In the genomic region with DNA sequence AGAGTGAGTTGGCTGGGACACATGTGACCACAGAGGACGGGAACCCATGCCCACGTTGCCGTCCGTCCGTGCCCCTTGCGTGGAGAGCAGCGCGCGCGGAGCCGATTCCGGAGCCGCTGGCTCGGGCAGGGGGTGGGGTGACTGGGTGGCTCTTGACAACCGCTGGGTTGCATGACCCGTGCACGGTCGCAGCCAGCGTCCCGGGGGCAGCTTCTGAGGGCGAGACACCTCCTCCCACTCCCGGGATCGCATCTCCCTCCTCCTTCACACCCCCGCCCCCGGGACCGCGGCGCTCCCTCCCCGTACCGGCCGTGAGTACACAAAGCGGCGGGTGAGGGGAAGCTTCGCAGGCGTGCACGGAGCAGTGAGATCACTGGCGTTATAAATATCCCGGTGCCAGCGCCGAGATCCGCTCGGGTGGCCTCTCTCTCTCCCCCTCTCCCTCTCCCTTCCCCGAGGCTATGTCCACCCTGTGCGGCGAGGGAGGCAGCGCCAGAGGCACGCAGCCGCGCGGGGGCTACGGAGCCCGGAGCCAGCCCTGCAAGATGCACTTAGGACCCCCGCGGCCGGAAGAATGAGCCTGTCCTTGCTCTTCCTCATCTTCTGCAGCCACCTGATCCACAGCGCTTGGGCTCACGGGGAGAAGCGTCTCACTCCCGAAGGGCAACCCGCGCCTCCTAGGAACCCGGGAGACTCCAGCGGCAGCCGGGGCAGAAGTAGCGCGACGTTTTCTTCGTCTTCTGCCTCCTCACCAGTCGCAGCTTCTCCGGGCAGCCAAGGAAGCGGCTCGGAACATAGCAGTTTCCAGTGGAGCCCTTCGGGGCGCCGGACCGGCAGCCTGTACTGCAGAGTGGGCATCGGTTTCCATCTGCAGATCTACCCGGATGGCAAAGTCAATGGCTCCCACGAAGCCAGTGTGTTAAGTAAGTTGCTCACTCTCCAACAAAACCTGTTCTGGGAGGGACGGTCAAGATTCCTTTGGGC, we compare ENCODE assay signal across 7 mouse cellular contexts. TPM values are rescaled to one million over a fixed set of nuclear protein-coding genes. Genes with fewer than 3 reads are reported as not detected.
DNase-seq lines count a peak whose midpoint lies in the region; ATAC-seq and TF ChIP-seq lines count a peak whose summit lies in the region.

A gene (plus strand): TSS at position 347 of the 984 bp plus-strand sequence.

- peak; percentile 59 for DNase-seq in Muller cell, postnatal 12 days (ENCODE audit: inconsistent ontology term)
- DNase-seq in left cerebral cortex, postnatal 25 days (ENCODE audit: low spot score in 2 of 2) = peak; percentile 45 to 54
- DNase-seq in testis, postnatal 14 days (ENCODE audit: low spot score) = peak; percentile 5

- no peaks in the 10 kb centered on the region for H3K4me1 ChIP-seq in bone marrow macrophage, adult 2 months (ENCODE audit: control insufficient read depth, insufficient read depth, low read length)
- no peaks in the 10 kb centered on the region for H3K4me1 ChIP-seq in embryonic fibroblast, embryonic 13.5 days (ENCODE audit: control insufficient read depth, insufficient read depth, low read length)
- peaks cover 18% of the 10 kb centered on the region for H3K4me1 ChIP-seq in midbrain, embryonic 15.5 days

- no peak within 1 kb of the TSS for H3K27ac ChIP-seq in bone marrow macrophage, adult 2 months (ENCODE audit: insufficient read depth, low read depth, low read length)
- H3K27ac ChIP-seq in embryonic fibroblast, embryonic 13.5 days (ENCODE audit: insufficient read depth, low read length) = no peak within 1 kb of the TSS
- H3K27ac ChIP-seq in midbrain, embryonic 15.5 days = peak within 1 kb of the TSS; percentile 55; the same call in 1 of the 2 replicates

- ATAC-seq in hematopoietic stem cell, adult 5-6 weeks (replicated peaks in 1 of 2; ENCODE audit: insufficient read depth in 1 of 2, low FRiP score in 2 of 2, low TSS enrichment in 1 of 2, low read depth in 1 of 2, poor library complexity in 2 of 2, severe bottlenecking in 2 of 2) = peak; percentile 39 to 40; a peak in 3 of 4 replicates
- peak; percentile 82 for ATAC-seq in midbrain, embryonic 15.5 days (replicated peaks)

- intact Hi-C loops in left cerebral cortex, postnatal 25 days (cut with DNase I) = loop anchor here (1.0 to 2.0 kb wide), 2 partner anchors 8 to 65 kb away; no protein-coding TSS in a partner anchor

- H3K27me3 ChIP-seq in midbrain, embryonic 15.5 days (replicated peaks) = peaks cover 40% of the 10 kb centered on the region

- under 1% methylated on average over 80 of the region's 80 CpGs for WGBS in midbrain, embryonic 15.5 days

- no peak for TF ChIP-seq POLR2A in bone marrow macrophage, adult 2 months (IDR thresholded peaks at IDR 0.05; ENCODE audit: borderline replicate concordance, low read depth, low read length)
- TF ChIP-seq POLR2A in embryonic fibroblast, embryonic 13.5 days (IDR thresholded peaks at IDR 0.05; ENCODE audit: low read depth, low read length) = no peak

- H3K9ac ChIP-seq in midbrain, embryonic 15.5 days = peak within 1 kb of the TSS; percentile 67

- H3K9me3 ChIP-seq in midbrain, embryonic 15.5 days = no peaks in the 10 kb centered on the region

- H3K4me3 ChIP-seq in bone marrow macrophage, adult 2 months (ENCODE audit: insufficient read depth, low read length) = peak within 1 kb of the TSS; percentile 16
- peak within 1 kb of the TSS; percentile 66 for H3K4me3 ChIP-seq in embryonic fibroblast, embryonic 13.5 days (ENCODE audit: insufficient read depth, low read length)
- peak within 1 kb of the TSS; percentile 81 for H3K4me3 ChIP-seq in midbrain, embryonic 15.5 days

- TF ChIP-seq CTCF in bone marrow macrophage, adult 2 months (IDR thresholded peaks at IDR 0.05; ENCODE audit: low read depth, low read length) = no peak
- TF ChIP-seq CTCF in embryonic fibroblast, embryonic 13.5 days (IDR thresholded peaks at IDR 0.05; ENCODE audit: borderline replicate concordance, insufficient read depth, low read length) = no peak

- no peaks in the 10 kb centered on the region for H3K36me3 ChIP-seq in midbrain, embryonic 15.5 days (replicated peaks)

- H3K4me2 ChIP-seq in midbrain, embryonic 15.5 days = peak within 1 kb of the TSS; percentile 100

RNA-seq across cellular contexts. Expression of the gene that starts here (rescaled TPM):
- not detected in 2 replicates for polyA plus RNA-seq in bone marrow macrophage, adult 2 months (2012; ENCODE audit: insufficient read depth, insufficient read length, missing spikeins)
- polyA plus RNA-seq in embryonic fibroblast, embryonic 13.5 days (2011; ENCODE audit: insufficient read length, low read depth, missing spikeins) = 0.83 and 1.8 TPM in 2 replicates
- not detected in 2 replicates for total RNA-seq in hematopoietic stem cell, adult 5-6 weeks (2017)
- total RNA-seq in left cerebral cortex, postnatal 25 days (2021) = 1 to 10 TPM; 3.0 to 4.3 TPM
- polyA plus RNA-seq in midbrain, embryonic 15.5 days (2015; fragmentation: Nextera tagmentation; extraction: Ambion mirVana) = 0.96 and 2.0 TPM in 2 replicates

Comparison
In these comparisons a context has a peak if more than half of its experiments do, and no peak if none do; other contexts are left out.
1. Peak in ATAC-seq in hematopoietic stem cell, adult 5-6 weeks; RNA of the gene not detected or under 1 TPM.
2. DNase-seq: peak in every context shown above with its lines; median percentile 59 in Muller cell, postnatal 12 days; 50 in left cerebral cortex, postnatal 25 days; 5 in testis, postnatal 14 days.
3. H3K4me3 ChIP-seq: peak in every context shown above with its lines; median percentile 81 in midbrain, embryonic 15.5 days; 66 in embryonic fibroblast, embryonic 13.5 days; 16 in bone marrow macrophage, adult 2 months.